Mouse (Mus musculus): ENCODE measurements around the gene Maml1.

Maml1 gene

GRCm38 (mm10) chr11:50292190-50292855 lies at the start of gene Maml1:
TSS of gene Maml1 (minus strand) at chr11:50292311.
- peak; percentile 98 for DNase-seq

- DNase-seq, result no peak
Observed at GRCm38 (mm10) chr11:50336891-50337290, 44.8 kb upstream of the Maml1 start.

- DNase-seq, result no peak
Observed at GRCm38 (mm10) chr11:50336126-50336525, 44.0 kb upstream of the Maml1 start.

- no peak for DNase-seq
Observed at GRCm38 (mm10) chr11:50333181-50333580, 41.1 kb upstream of the Maml1 start.

- no peak for DNase-seq
Observed at GRCm38 (mm10) chr11:50329378-50329777, 37.3 kb upstream of the Maml1 start.

- no peak for DNase-seq
Observed at GRCm38 (mm10) chr11:50328075-50328625, 36.0 kb upstream of the Maml1 start.

GRCm38 (mm10) chr11:50326302-50326966 lies 34.3 kb upstream of the Maml1 start:
- DNase-seq, result no peak

- peak; percentile 99 for DNase-seq
Observed at GRCm38 (mm10) chr11:50325496-50326301, 33.6 kb upstream of the Maml1 start, which contains the start of gene Canx. TSS of gene Canx (minus strand) at chr11:50325673.

- DNase-seq, result peak; percentile 42
Observed at GRCm38 (mm10) chr11:50324751-50325471, 32.8 kb upstream of the Maml1 start.

- no peak for DNase-seq
Observed at GRCm38 (mm10) chr11:50323843-50324242, 31.7 kb upstream of the Maml1 start.

- no peak for DNase-seq
Observed at GRCm38 (mm10) chr11:50322345-50322744, 30.2 kb upstream of the Maml1 start.

GRCm38 (mm10) chr11:50321239-50321638 lies 29.1 kb upstream of the Maml1 start:
- DNase-seq, result no peak

GRCm38 (mm10) chr11:50319343-50319742 lies 27.2 kb upstream of the Maml1 start:
- DNase-seq, result peak; percentile 5

- DNase-seq, result no peak
Observed at GRCm38 (mm10) chr11:50312803-50313202, 20.7 kb upstream of the Maml1 start.

GRCm38 (mm10) chr11:50303406-50303805 lies 11.3 kb upstream of the Maml1 start:
- DNase-seq, result no peak

- peak; percentile 60 for DNase-seq
Observed at GRCm38 (mm10) chr11:50291321-50292165, 568 bp downstream of the Maml1 start.

GRCm38 (mm10) chr11:50290486-50291225 lies 1.5 kb downstream of the Maml1 start:
- peak; percentile 40 for DNase-seq

GRCm38 (mm10) chr11:50286428-50286827 lies 5.7 kb downstream of the Maml1 start:
- no peak for DNase-seq

GRCm38 (mm10) chr11:50285696-50286095 lies 6.4 kb downstream of the Maml1 start:
- DNase-seq, result no peak

- no peak for DNase-seq
Observed at GRCm38 (mm10) chr11:50285263-50285662, 6.8 kb downstream of the Maml1 start.

GRCm38 (mm10) chr11:50280053-50280452 lies 12.1 kb downstream of the Maml1 start:
- no peak for DNase-seq
